Mouse (Mus musculus) brain, embryonic 14.5 days (tissue): ENCODE measurements around the gene Srpx.

Experiments
- CTCF ChIP-seq: fragments of 200-500 bp; IDR thresholded peaks from 2 replicates; pipeline ENCODE4 v1.5.1; 2012; ENCODE audit warnings: inconsistent platforms, mild to moderate bottlenecking, moderate library complexity, borderline replicate concordance; ENCODE audit not compliant: insufficient read depth, insufficient read length; ENCODE audit errors: extremely low read depth
- POLR2A ChIP-seq: fragments of 200-500 bp; IDR thresholded peaks from 2 replicates; pipeline ENCODE4 v1.6.1; 2012; ENCODE audit warnings: mild to moderate bottlenecking, inconsistent platforms, borderline replicate concordance; ENCODE audit not compliant: poor library complexity, insufficient read depth, insufficient read length, severe bottlenecking; ENCODE audit errors: extremely low read depth

DNA sequence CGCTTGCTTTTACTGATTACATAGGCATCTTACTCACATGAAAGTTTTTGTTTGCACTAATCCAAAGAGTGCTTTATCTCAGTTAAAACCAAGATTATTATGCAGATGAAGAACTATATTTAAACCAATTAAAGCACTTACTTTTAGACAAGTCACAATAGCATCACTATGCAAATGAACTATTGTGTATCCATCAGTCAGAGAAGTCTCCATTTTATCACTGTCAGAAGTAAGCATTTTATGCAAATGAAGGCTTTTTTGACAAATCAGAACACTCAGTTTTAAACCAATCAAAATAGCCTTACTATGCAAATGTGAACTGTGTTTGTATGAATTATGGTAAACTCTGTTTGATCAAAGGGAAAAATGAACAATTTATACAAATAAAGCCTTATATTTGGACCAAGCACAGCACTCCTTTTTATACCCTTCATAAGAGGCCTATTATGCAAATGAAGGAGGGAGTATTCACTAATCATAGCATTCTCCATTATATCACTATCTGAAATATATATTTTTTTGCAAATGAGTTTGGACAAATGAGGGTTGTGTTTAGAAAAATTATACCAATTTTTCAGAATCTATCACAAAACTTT is 109.7 kb downstream of the Srpx start:
- TF ChIP-seq CTCF: no peak
- no peak for TF ChIP-seq POLR2A
